Mouse (Mus musculus): ENCODE measurements around the gene Myo18b.

Myo18b gene

GRCm38 (mm10) chr5:112796086-112796485 is 100.1 kb downstream of the Myo18b start:
- DNase-seq: no peak

- no peak for DNase-seq
Measured at GRCm38 (mm10) chr5:112791792-112792780, 104.1 kb downstream of the Myo18b start.

- no peak for DNase-seq
Measured at GRCm38 (mm10) chr5:112790376-112791111, 105.6 kb downstream of the Myo18b start.

GRCm38 (mm10) chr5:112788441-112788840 is 107.7 kb downstream of the Myo18b start:
- no peak for DNase-seq

- DNase-seq: no peak
Measured at GRCm38 (mm10) chr5:112786788-112787187, 109.4 kb downstream of the Myo18b start.

DNA sequence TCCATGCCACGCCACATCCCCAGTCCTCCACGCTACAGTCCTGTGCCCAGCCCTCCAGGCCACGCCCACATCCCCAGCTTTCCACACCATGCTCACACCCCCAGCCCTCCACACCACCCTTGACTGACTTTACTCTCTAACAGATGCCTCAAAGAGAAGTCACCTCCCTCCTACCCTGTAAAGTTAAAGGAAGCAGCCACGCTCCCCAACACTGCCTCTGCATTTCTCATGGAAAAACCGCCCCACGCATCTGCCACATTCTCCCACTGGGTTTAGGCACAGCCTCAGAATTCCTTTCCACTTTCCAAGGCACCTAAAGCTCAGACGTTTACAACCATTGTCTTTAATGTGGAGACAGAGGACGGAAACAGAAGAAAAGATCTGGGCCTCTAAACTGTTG is 110.1 kb downstream of the Myo18b start:
- DNase-seq: no peak

GRCm38 (mm10) chr5:112781719-112782118 is 114.4 kb downstream of the Myo18b start:
- DNase-seq: peak in 1 of 2 experiments; percentile 12

DNA sequence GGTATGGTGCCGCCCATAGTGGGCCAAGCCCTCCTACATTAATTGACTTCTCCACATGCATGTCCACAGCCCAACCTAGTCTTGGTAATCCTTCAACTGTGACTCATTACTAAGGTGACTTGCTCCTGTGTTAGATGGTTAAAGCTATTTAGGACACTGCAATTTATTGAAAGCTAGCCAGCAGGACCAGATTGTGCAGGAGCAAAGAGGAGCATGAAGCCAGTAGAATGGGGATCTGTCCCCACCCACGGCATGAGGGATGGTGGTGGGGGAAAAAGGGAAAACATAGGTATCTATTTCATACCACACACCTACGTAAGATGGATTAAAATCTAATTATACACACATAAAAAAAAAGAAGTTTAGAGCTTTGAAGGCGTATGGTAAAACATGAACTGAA is 114.9 kb downstream of the Myo18b start:
- DNase-seq: peak in 1 of 2 experiments; percentile 16

GRCm38 (mm10) chr5:112780383-112780782 is 115.8 kb downstream of the Myo18b start:
- peak; percentile 63 to 68 for DNase-seq

- DNase-seq: no peak
Measured at GRCm38 (mm10) chr5:112776781-112777405, 119.3 kb downstream of the Myo18b start.

DNA sequence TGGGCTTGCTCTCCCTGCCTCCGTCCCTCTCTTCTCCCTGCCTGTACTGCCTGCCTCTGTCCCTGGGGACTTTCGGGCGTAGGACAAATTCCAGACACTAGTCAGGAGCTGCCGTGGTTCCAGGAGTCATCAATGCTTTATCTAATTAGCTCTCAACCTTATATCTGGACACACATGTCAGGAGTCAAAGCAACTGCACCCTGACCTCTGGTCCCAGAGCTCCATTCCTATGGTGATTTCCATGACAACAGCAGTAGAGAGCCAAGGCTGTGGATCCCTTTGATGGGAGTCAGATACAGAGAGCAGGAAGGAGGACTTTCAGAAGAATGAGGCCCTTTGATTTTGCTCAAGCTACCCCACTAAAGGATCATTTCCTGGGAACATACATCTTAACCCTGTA is 122.7 kb downstream of the Myo18b start:
- no peak for DNase-seq

- no peak for DNase-seq
Measured at GRCm38 (mm10) chr5:112771376-112771901, 124.7 kb downstream of the Myo18b start.

DNA sequence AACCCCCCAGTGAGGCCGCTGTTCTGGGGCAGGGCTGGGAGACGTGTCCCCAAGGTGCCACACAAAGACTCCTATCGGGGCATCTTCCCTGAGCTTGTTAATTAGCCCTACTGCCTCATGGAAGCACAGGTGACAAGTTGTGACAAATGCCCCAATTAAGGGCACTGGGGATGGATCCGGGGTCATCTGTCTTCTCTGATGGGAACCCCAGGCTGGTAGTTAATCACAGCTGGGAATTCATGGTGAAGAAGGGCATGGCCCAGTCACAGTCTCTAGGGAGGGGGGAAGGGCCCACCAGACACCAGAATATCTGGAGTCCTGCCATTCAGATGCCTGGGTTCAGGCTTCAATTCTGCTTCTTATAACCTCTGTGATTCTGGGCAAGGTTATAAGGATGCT is 126.4 kb downstream of the Myo18b start:
- DNase-seq: no peak

- no peak for DNase-seq
Measured at GRCm38 (mm10) chr5:112769020-112769720, 127.0 kb downstream of the Myo18b start.

GRCm38 (mm10) chr5:112768556-112768955 is 127.6 kb downstream of the Myo18b start:
- DNase-seq: no peak

DNA sequence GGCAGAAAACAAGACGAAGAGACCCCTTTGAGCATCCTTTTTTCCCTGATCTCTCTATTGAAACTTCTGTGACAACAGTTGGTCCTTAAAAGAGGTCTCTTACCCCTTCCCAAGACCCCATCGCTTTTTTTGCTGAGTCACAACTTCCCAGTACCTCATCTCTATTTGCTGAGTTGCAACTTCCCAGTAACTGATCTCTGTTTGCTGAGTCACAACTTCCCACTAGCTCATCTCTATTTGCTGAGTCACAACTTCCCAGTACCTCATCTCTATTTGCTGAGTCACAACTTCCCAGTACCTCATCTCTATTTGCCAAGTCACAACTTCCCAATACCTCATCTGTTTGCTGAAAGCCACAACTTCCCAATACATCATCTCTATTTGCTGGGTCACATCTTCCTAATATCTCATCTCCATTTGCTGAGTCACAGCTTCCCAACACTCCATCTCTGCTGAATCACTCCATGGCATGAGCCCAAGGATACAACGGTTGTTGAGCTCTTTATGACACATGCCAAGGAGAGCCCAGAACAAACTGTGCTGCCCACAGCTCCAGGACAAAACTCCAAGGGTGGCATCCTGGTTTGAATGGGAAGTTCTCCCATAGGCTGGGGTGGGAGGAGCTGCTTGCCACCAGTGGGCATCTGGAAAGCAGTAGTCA is 134.6 kb downstream of the Myo18b start:
- DNase-seq: no peak

DNA sequence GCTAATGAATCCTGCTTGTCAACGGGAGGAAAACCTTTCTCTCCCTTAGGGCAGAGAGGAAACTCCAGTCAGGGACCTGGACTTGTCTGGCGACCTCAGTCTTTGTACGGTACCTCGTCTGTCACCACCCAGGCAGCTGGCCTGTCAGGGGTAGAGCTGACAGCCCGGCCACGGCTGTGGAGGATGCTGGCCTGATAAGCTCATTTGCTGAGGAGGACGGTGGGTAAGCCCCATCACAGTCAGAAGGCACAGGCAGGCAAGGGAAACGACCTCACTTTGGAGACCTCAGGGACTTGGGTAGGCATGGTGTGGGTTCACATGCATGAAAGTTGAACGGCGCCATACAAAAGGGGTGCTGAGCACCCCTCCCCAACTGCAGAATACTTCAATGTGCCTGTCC is 140.6 kb downstream of the Myo18b start:
- DNase-seq: no peak

GRCm38 (mm10) chr5:112749634-112750033 is 146.5 kb downstream of the Myo18b start:
- DNase-seq: no peak

DNA sequence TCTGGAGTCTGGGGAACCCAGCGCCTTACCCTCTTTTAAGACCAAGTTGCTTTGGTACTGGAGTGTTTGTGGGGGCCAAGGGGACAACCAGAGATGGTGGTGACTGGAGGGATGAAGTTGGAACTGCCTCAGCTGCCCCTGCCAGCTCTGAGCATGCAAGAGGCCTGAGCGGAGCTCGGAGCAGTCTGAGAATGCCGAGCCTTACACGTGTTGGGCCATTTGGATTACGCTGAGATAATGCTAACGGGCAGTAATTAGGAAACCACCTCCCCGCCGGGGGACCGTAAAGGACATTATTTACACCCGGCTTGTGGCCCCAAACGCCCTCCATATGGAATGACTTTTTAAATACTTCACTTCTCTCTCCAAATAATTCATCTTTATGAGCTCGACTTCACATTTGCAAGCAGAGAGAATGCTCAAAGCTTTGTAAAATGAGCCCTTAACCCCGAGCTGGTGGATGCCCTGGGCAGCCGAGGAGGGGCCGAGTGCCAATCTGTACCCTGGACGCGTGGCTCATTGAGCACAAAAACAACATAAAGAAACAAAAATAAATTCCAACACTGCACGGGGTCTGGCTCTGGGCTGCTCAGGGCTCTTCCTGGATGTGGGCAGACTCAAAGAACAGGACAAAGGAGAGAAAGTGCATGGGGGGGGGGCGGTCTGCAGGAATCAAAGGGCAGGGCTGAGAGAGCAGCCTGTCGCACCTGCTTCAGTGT is 148.0 kb downstream of the Myo18b start:
- DNase-seq: no peak

GRCm38 (mm10) chr5:112747306-112747930 is 148.7 kb downstream of the Myo18b start:
- no peak for DNase-seq

- no peak for DNase-seq
Measured at GRCm38 (mm10) chr5:112745176-112745575, 151.0 kb downstream of the Myo18b start.

Data from cerebellum, postnatal 36 days (tissue).